Mouse (Mus musculus) MEL (cell line): ENCODE measurements around the gene Pcnx4.
"Not testable (repeated sequence)": the region's sequence is repeated elsewhere in the genome, so short reads cannot be mapped to it uniquely, and the experiment has no call there.

Experiments
- CTCF ChIP-seq, 3 experiments: IDR thresholded peaks in 2 of 3; conservative IDR thresholded peaks in 1 of 3; 2 replicates each; pipeline ENCODE4 v1.5.1; 2011 to 2012; ENCODE audit warnings: low read length in 3 of 3, low read depth in 2 of 3, mild to moderate bottlenecking in 2 of 3, improper control_type of control experiment in 1 of 3, inconsistent platforms in 1 of 3, mixed read lengths in 1 of 3, moderate library complexity in 1 of 3; ENCODE audit not compliant: control insufficient read depth in 1 of 3, insufficient read depth in 1 of 3, poor library complexity in 1 of 3, severe bottlenecking in 1 of 3
- E2F4 ChIP-seq: IDR thresholded peaks from 2 replicates; pipeline ENCODE4 v1.6.1; 2011; ENCODE audit warnings: low read depth, low read length, improper control_type of control experiment, borderline replicate concordance
- ELF1 ChIP-seq: IDR thresholded peaks from 2 replicates; pipeline ENCODE4 v1.6.1; 2014; ENCODE audit warnings: low read depth, mild to moderate bottlenecking, inconsistent platforms, low read length, improper control_type of control experiment, moderate library complexity
- HCFC1 ChIP-seq: IDR thresholded peaks from 2 replicates; pipeline ENCODE4 v1.6.1; 2012; ENCODE audit warnings: low read depth, mild to moderate bottlenecking, inconsistent platforms, low read length, improper control_type of control experiment, moderate library complexity
- POLR2A ChIP-seq, 2 experiments: IDR thresholded peaks; 2 replicates each; pipeline ENCODE4 v1.6.1; 2011 to 2012; ENCODE audit warnings: low read length in 2 of 2, mild to moderate bottlenecking in 2 of 2, control low read depth in 1 of 2, improper control_type of control experiment in 1 of 2, low read depth in 1 of 2, moderate library complexity in 1 of 2; ENCODE audit not compliant: control insufficient read depth in 1 of 2, insufficient read depth in 1 of 2, poor library complexity in 1 of 2
- SMC3 ChIP-seq: IDR thresholded peaks from 2 replicates; pipeline ENCODE4 v1.6.1; 2011; ENCODE audit warnings: low read depth, low read length, improper control_type of control experiment
- TAL1 ChIP-seq: IDR thresholded peaks from 2 replicates; pipeline ENCODE4 v1.6.1; 2012; ENCODE audit warnings: mild to moderate bottlenecking, inconsistent platforms, low read length, moderate library complexity, mixed read lengths

- TF ChIP-seq SMC3; POLR2A (IDR thresholded peaks at IDR 0.05; ENCODE audit: control insufficient read depth in 1 of 2, insufficient read depth in 1 of 2, low read depth in 1 of 2, low read length in 2 of 2, poor library complexity in 1 of 2); E2F4; CTCF (IDR thresholded peaks at IDR 0.05 in 2 of 3, conservative IDR thresholded peaks at IDR 0.05 in 1 of 3; ENCODE audit: control insufficient read depth in 1 of 3, insufficient read depth in 1 of 3, low read depth in 2 of 3, low read length in 3 of 3, poor library complexity in 1 of 3, severe bottlenecking in 1 of 3); HCFC1; TAL1; ELF1: not testable (repeated sequence)
Measured at GRCm38 (mm10) chr12:72598731-72599130, 62.5 kb downstream of the Pcnx4 start.
